Mouse (Mus musculus) lung, postnatal 4 days (tissue): ENCODE results near the gene Ssbp4.
A peak's percentile ranks its signal among the peaks of the same experiment; 100 is the strongest.
"Not testable (repeated sequence)": the region's sequence is repeated elsewhere in the genome, so short reads cannot be mapped to it uniquely, and the experiment has no call there.

Source experiments
- DNase-seq, 2 experiments: peaks; one replicate each; pipeline ENCODE4 v3.0.0; 2021

Gene Ssbp4

GRCm38 (mm10) chr8:70606780-70607602 is 1.7 kb downstream of the Ssbp4 start:
- DNase-seq: peak in 1 of 2 experiments; percentile 26

- peak in 1 of 2 experiments; percentile 23 for DNase-seq
These were observed 2.5 kb downstream of the Ssbp4 start for GRCm38 (mm10) chr8:70605871-70606779.

GRCm38 (mm10) chr8:70604558-70604957 is 4.1 kb downstream of the Ssbp4 start:
- DNase-seq: peak in 1 of 2 experiments; percentile 22

- peak in 1 of 2 experiments; percentile 20 for DNase-seq
These were observed 6.4 kb downstream of the Ssbp4 start for GRCm38 (mm10) chr8:70602139-70602811.

GRCm38 (mm10) chr8:70601271-70601649 is 7.4 kb downstream of the Ssbp4 start:
- peak; percentile 86 to 90 for DNase-seq

GRCm38 (mm10) chr8:70600473-70601270 is 8.0 kb downstream of the Ssbp4 start:
- peak; percentile 63 to 67 for DNase-seq

GRCm38 (mm10) chr8:70599507-70600290 is 9.0 kb downstream of the Ssbp4 start:
- DNase-seq: peak in 1 of 2 experiments; percentile 33

GRCm38 (mm10) chr8:70598722-70599121 is 9.9 kb downstream of the Ssbp4 start:
- DNase-seq: peak in 1 of 2 experiments; percentile 55

GRCm38 (mm10) chr8:70598283-70598682 is 10.4 kb downstream of the Ssbp4 start:
- DNase-seq: peak; percentile 89

GRCm38 (mm10) chr8:70597417-70598272 is 11.0 kb downstream of the Ssbp4 start:
- DNase-seq: peak in 1 of 2 experiments; percentile 43

- DNase-seq: peak in 1 of 2 experiments; percentile 44
These were observed 11.8 kb downstream of the Ssbp4 start for GRCm38 (mm10) chr8:70596775-70597416.

- DNase-seq: no peak
These were observed 12.5 kb downstream of the Ssbp4 start for GRCm38 (mm10) chr8:70596216-70596615.

- peak in 1 of 2 experiments; percentile 31 for DNase-seq
These were observed 12.9 kb downstream of the Ssbp4 start for GRCm38 (mm10) chr8:70595811-70596210.

- DNase-seq: peak in 1 of 2 experiments; percentile 66
These were observed 13.8 kb downstream of the Ssbp4 start for GRCm38 (mm10) chr8:70594621-70595564.

GRCm38 (mm10) chr8:70593961-70594609 is 14.6 kb downstream of the Ssbp4 start, which contains the start of gene Isyna1:
Isyna1 (plus strand) TSS chr8:70594373.
- DNase-seq: peak; percentile 91 to 93

- peak in 1 of 2 experiments; percentile 55 for DNase-seq
These were observed 15.5 kb downstream of the Ssbp4 start for GRCm38 (mm10) chr8:70593173-70593572.

- no peak for DNase-seq
These were observed 17.1 kb downstream of the Ssbp4 start for GRCm38 (mm10) chr8:70591569-70591968.

- not testable (repeated sequence) for DNase-seq
These were observed 20.7 kb downstream of the Ssbp4 start for GRCm38 (mm10) chr8:70587955-70588354.
